Mouse (Mus musculus): ENCODE results near the gene Hsbp1.
"Not testable (repeated sequence)": the region's sequence is repeated elsewhere in the genome, so short reads cannot be mapped to it uniquely, and the experiment has no call there.

The Hsbp1 gene

DNA sequence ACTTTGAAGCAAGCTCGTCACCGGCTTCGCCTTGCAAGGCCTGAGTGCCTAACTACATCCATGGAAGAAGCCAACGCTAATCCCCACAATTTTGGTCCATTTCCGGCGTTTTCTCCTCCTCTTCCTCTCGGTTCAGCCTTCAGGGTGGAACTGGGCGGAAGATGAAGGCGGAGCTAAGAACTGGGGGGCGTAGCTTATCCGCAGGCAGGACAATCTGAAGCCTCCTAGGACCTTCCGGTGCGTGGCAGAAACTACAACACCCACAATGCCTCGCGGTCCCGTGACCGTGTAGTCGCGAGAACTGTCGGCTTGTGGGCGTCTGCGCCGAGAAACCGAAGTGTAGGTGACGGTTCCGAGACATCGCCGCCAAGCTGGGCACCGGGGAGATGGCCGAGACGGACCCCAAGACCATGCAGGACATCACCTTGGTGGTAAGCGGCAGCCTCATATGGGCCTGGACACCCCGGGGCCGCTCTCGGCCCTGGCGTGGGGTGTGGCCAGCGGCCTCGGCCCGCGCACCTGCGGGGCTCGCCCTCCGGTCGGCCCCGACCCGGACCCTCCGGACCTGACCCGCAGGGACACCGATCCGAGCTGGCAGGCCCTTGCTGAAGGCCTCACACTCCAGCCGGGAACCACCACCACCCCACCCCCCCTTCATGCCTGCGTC lies at the start of gene Hsbp1:
Gene Hsbp1 (plus strand): TSS at position 299 of the 667 bp plus-strand sequence.
- peak; percentile 96 for DNase-seq (ENCODE audit: low read depth, low spot score)

DNA sequence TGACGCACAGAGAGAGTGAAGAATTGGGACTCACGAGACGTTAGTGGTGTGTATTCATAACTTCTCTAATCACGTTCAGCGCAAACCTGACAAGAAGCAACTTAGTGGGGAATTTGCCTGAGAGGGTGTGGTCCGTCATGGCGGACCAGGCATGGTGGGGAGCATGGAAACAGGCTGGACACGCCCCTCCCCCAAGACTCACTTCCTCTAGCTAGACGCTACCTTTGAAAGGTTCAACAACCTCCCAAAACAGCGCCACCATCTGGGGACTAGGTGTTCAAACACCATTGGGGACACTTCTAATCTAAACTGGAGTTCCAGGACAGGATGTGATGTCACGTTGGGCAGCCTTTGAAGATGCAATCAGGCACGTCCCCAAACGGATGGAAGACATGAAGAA lies 48.8 kb upstream of the Hsbp1 start:
- no peak for DNase-seq (ENCODE audit: low read depth, low spot score)

DNA sequence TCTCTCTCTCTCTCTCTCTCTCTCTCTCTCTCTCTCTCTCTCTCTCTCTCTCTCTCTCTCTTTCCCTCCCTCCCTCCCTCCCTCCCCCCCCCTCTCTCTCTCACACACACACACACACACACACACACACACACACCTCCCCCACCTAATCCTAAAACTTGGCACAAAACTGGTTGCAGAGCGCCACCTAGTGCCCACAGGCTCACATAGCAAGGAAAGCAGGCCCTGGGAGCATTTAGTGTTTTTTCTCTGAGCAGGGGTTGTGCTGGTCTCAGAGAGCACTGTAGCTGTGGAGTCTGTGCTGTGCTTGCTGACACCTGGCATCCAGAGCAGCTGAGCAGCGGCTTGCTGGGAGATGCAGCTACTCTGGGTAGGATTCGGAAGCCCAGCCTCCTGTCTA lies 46.5 kb upstream of the Hsbp1 start:
- DNase-seq (ENCODE audit: low read depth, low spot score) = peak; percentile 12

DNA sequence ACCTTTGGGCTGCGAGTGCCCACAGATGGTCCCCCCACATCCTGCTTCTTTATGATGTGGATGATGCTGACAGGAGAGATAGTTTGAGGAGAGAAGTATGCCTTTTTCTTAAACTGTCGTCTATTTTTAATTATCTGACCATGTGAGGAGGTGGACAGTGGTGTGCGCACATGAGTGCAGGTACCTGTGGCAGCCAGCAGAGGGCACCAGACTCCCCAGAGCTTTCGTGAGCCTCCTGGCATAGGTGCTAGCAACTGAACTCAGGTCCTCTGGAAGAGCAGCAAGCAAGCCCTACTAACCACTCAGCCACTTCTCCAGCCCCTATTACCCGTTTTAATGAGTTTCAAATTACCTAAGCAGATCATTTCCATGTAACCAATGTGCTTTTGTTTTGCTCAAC lies 44.0 kb upstream of the Hsbp1 start:
- DNase-seq (ENCODE audit: low read depth, low spot score) = no peak

DNA sequence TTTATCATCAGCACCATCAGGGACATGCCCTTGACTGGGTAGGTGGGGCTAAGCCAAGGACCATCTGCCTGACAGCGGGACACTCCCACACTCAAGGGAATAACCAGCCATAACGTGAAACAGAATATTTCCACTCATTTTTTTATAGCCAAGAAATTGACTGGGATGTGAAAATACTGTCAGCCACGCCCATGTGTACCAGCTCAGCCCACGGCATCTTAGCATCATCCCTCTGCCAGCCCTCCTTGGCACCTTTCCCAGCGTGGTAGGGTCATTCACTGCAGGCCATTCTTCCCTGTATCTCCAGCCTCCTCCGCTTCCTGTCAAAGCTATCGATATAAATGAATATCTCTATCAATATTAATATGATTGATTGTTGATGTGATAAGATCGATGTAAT lies 40.1 kb upstream of the Hsbp1 start:
- no peak for DNase-seq (ENCODE audit: low read depth, low spot score)

DNA sequence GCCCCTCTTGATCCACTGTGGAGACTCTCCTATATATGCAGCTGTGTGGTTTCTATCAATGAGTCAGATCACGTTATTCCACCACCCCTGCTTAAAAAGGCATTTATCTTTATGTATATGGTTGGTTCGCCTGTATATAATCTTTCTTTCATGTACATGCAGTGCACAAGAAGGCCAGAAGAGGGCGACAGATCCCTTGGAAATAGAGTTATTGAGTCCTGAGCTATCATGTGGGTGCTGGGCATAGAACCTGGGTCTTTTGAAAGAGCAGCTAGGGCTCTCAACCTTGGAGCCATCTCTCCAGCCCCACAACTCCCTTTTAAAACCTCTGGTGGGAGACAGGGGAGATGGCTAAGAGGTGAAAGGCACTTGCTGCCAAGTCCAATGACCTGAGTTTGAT lies 32.9 kb upstream of the Hsbp1 start:
- DNase-seq (ENCODE audit: low read depth, low spot score) = no peak

DNA sequence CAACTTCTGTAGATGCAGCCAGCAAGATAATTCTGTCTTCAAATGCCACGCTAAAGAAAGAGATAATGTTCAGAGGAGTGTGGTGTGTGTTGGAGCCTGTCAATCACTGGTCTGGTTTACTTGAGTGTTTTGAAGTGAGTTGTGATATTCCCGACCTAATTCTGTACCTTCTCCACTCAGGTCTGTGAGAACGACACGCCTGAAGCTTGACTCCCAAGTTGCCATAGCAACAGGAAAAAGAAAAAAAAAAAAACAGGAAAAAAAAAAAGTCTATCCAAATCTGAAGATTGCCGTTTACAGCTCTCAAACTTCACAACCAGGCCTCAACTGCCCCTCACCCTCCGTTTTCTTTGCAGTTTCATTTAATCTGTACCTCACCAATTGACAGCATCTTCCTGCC lies 21.1 kb upstream of the Hsbp1 start:
- DNase-seq (ENCODE audit: low read depth, low spot score) = no peak

DNA sequence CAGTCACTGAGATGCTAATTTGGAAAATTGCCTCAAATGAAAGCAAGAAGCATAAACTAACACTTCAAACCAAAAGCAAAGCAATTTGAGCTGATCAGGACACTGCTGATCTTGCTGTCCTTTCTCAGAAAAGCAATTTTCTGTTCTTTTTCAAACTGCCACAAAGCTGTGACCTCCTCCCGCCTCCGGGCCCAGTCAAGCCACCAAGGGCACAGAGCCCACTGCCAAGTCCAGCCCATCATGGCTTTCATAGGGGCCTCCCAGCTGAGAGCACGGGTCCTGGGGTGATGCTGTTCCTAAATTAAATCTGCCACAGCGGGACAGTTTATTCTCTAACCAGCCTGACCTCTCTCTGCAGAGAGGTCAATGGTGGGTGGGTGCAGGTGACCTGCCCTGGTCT lies 4.7 kb upstream of the Hsbp1 start:
- no peak for DNase-seq (ENCODE audit: low read depth, low spot score)

DNA sequence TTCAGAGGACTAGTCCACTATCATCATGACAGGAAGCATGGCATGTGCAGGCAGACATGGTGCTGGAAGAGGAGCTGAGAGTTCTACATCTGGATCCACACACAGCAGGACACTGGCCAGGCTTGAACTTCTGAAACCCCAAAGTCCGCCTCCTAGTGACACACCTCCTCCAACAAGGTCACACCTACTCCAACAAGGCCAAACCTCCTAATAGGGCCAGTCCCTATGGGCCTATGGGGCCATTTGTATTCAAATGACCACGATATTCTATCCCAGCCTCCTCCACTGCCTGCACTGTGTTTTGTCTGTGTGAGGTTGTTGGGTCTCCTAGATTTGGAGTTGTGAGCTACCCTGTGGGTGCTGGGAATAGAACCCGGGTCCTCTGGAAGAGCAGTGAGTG lies 682 bp upstream of the Hsbp1 start:
- no peak for DNase-seq (ENCODE audit: low read depth, low spot score)

DNA sequence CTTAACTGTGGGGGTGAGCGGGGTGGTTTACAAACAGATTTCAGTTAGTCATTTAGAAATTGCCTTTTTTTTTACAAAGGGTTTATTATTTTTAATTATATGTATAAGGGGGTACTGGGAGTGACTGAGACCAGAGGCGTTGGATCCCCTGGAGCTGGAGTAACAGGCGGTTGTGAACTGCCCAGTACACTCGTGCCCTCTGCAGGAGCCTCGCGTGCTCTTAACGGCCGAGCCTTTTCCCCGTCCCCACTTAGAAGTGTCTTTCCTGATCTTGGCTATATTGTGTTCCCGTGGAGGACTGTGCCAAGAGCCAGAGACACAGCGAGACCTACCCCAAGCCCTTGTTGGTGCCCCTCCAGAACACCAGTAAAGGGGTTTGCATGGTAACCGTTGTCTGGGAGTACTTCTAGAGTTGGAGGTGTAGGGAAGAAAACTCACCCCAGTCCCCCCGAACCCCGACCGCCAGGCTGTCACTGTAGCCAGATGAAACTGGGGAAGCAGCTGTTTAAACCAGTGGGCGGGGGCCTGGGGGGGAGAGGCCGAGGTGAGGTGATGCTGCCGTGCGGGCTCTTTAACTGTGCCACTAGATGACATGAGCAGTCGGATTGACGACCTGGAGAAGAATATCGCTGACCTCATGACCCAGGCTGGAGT lies 868 bp downstream of the Hsbp1 start:
- DNase-seq (ENCODE audit: low read depth, low spot score) = no peak

DNA sequence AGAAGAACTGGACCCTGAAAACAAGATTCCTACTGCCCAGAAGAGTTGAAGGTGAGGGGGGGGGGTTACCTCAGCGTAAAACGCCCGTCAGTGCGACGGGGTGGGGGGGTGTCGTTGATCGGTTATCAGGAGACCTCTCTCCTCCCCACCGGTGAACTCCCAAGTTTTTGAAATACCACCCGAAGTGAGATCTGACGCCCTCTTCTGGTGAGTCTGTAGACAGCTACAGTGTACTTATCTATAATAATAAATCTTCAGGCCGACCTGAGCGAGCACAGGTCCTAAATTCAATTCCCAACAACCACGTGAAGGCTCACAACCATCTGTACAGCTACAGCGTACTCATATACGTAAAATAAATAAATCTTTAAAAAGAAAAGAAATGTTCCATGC lies 1.4 kb downstream of the Hsbp1 start:
- DNase-seq (ENCODE audit: low read depth, low spot score) = no peak

DNA sequence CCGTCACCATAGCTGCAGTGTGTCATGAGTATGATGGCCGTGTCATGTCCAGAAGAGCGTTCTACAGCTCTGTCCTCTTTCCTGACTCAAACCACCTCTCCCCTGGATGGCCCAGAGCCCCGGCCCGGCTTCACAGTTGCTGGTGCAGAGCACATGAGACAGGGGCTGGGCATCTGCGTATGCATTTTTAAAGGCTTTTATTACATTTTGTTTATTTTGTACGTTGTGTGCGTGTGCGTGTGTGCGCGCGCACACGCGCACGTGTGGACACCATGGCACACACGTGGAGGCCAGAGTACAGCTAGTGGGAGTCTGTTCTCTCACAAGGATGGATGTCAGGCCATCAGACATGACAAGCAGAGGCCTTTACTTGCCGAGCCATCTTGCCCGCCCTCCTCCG lies 7.4 kb downstream of the Hsbp1 start:
- no peak for DNase-seq (ENCODE audit: low read depth, low spot score)

DNA sequence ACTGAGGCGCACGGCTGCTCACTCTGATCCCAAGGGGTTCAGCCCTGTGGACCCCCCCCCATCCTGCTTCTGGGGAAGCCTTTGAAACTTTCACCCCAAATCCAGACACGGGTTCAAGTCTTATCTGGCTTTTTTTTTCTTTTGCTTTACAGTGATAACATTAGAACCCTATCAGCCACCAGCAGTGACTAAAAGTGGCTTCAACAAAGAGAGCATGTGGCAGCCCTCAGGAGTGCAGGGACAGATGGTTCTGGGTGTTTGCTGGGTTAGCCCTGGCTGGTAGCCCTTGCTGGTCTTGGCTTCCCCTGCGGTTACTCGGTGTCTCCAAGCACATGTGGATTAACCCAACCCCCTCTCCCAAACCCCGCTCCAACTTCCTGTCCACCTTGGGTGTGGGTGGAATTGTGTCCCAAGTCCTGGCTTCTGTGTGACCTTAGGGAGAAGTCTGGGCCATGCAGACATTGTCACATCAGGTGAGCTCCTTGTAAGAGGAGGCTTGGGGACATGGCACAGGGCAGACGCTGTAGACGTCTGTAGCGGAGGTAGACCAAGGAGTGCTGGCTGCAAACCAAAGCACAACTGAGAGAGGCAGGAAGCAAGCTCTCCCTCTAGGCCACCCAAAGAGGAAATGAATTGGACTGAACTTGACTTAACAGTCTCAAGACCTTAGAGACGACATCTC lies 8.8 kb downstream of the Hsbp1 start:
- no peak for DNase-seq (ENCODE audit: low read depth, low spot score)

DNA sequence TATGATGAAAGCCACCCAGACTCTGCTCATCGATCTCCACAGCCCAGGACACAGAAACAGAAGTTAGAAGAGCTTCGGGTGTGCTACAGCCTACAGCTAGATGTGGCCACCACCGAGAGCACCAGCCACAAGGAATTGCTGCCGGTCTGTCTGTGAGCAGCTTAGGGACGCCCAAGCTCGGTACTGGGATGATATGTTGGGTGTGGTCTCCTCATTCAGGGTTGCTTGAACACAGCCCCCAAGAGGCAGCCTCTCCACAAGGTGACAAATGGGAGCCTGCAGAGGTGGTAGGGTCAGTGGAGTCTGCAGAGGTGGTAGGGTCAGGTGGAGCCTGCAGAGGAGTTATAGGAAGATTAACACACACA lies 9.4 kb downstream of the Hsbp1 start:
- DNase-seq (ENCODE audit: low read depth, low spot score) = no peak

DNA sequence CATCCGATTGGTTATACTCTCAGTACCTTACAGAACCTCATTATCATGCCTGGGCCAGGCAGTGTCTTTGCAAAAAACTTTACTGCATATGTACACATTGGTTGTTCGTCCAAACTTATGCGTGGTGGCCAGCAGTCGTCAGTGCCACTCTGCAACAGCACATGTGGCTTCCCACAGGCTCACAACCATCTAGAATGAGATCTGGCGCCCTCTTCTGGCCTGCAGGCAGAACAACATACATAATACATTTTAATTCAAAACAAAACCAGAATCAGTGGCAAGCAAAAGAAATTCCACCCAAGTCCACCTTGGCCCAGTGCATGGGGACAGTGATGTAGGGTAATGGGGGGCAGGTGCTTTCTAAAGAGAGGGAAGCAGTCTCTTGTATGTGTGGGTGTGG lies 12.3 kb downstream of the Hsbp1 start:
- DNase-seq (ENCODE audit: low read depth, low spot score) = peak; percentile 13

DNA sequence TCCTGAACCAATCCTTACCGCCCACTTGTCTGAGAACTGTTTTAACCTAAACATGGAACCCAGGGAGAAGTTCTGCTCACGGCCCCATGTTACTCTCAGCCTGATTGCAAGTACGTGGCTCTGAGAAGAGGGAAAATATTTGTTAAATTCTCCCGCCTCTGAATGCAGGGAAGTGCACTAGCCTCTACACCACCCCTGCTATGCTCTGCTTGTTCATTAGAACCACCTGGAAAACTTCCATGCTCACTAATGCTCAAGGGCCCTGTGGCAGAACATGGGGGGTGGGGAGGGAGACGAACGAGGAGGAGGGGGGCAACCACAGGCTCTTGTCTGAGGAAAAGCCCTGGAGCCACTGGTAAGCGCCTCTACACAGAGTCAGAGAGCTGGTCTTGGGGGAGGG lies 13.9 kb downstream of the Hsbp1 start:
- DNase-seq (ENCODE audit: low read depth, low spot score) = no peak

DNA sequence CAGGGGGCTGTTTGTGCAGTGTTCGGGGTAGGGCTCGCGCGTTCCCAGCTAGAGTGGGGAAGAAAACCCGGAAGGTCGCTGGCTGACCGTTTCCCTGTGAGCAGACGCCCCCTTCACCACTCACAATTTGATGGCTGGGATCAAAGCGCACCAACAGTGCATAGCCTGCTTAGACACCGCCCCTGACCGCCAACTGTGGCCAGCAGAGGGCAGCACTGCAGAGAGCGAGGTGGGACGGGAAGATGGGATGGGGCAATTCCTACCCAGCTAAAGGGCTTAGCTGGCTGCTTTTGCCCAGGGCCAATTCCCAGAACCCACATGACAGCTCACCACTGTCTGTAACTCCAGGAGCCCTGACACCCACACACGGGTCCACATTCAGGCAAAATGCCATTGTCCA lies 14.5 kb downstream of the Hsbp1 start:
- peak; percentile 52 for DNase-seq (ENCODE audit: low read depth, low spot score)

DNA sequence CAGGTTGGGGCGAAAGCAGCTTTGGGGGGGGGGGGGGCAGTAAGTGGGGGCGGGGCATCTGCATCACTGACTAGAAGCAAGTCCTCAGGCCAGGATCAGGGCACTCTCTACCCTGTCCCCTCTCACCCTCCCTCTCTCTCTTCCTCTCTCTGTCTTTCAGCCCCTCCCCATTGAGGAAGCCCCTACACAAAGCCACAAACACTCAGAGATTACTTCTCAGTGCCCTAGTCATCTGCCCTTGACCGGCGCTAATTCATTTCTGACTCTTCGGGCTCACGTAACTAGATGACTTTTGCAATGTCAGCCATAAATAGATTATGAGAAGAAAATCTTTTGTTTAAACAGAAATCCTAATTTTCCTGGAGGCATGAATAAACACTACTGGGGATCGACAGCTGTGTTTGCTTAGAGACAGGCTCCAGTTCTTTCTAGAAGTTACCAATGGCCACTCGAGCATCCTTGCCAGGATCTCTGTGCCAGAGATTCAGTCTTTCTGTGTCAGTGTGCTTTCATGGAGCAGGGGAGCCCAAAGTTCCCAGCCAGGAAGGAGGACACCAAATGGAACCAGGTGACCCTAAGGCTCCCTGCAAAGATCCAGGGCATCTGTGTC lies 16.5 kb downstream of the Hsbp1 start:
- DNase-seq (ENCODE audit: low read depth, low spot score) = no peak

DNA sequence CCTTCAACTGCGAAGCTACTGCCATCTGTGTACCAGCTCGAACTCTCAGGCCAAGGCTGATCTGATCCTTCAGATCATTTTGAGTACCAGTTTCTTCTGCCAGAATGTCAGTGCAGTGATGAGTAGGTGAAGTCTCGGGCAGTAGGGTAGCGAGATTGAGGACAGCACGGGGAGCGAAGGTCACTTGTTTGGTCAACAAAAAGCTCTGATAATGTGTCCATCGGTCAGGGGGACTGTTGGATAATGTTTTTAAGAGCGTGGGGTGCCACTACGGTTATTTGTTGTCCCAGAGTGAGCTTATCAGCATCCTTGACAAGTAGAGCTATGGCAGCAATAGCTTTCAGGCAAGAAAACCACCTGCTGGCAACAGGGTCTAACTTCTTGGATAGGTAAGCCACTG lies 30.4 kb downstream of the Hsbp1 start:
- DNase-seq (ENCODE audit: low read depth, low spot score) = not testable (repeated sequence)

DNA sequence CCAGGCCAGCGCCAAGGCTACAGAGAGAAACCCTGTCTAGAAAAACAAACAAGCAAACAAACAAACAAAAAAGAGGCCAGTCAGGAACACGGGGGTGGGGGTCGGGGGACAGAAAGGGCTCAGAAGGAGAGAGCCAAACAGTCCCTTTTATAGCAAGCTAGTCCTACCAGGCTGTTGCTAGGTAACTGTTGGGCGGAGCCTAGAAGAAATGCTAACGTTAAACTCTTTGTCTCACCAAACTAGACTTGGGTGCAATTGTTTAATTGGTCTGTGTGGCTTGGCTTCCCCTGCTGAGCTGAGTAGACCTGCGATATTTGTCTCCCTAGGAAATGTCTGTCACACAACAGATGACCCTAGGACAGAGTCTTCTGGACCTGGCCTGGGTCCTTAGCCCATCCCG lies 34.2 kb downstream of the Hsbp1 start:
- no peak for DNase-seq (ENCODE audit: low read depth, low spot score)

DNA sequence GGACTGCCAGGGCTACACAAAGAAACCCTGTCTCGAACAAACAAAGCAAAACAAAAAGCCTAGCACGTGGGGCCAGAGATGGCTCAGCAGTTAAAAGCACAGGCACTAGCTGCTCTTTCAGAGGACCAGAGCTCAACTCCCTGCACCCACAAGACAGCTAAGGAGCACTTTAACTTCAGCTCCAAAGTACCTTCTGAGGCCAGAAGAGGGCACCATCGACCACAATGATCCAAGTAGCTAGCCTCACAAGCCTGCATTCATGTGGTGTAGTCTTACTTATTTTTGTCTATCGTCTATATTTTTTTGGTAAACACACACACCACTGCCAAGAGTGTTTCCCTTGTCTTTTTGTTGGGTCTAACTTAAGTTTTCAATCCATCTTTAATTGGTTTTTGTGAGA lies 36.3 kb downstream of the Hsbp1 start:
- peak; percentile 24 for DNase-seq (ENCODE audit: low read depth, low spot score)

DNA sequence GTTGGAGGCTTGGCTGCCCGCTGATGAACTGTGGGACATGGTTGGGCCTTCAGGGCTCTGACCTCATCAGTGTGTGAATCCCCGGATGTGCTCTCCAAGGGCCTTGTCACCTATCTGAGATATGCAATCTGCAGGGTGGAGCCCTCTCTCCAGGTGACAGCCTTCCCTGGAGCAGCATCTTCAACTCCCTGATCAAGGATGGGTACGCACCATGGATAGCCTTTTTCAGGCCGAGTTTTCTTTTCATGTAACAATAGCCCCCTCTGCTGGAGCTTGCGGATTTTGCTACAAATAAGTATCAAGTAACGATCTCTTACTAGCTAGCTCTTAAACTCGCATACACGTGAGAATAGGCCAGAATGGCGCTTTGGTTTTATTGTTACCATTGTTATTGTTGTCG lies 40.2 kb downstream of the Hsbp1 start:
- DNase-seq (ENCODE audit: low read depth, low spot score) = peak; percentile 69

DNA sequence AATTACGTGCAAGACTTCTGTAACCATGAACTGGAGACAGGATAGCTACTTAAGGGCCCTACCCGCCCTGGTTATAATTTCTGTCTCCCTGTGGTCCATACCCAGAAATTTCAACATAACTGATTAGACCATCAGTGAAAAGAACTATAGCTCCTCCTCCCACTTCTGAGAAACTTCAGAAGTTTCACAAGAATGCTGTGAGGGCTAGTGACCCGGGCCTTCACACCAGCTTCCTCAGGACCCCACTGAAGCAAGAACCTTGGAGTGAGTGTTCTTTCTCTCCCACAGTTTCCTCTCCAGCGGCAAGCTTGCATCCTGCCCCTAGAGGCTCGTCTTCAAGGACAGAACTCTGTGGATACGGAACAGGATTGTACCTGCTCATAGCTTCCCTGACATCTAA lies 41.6 kb downstream of the Hsbp1 start:
- no peak for DNase-seq (ENCODE audit: low read depth, low spot score)

Measured in forelimb bud, embryonic 11.5 days (tissue).